Mouse (Mus musculus) limb, embryonic 11.5 days (tissue): ENCODE data around the gene Cryba4. TPM values are rescaled to one million over a fixed set of nuclear protein-coding genes. Genes with fewer than 3 reads are reported as not detected.
A peak's percentile ranks its signal among the peaks of the same experiment; 100 is the strongest.

Source experiments
- ATAC-seq: fragments of 200-750 bp; cut with Nextera tagmentation; 2 replicates; pipeline ENCODE4 v1.8.0; 2017; ENCODE audit warnings: low read depth; ENCODE audit not compliant: insufficient number of reproducible peaks, low FRiP score, low TSS enrichment
- DNase-seq: peaks from one replicate; pipeline ENCODE4 v3.0.0-alpha.2; 2015; ENCODE audit warnings: low spot score
- H3K27ac ChIP-seq: fragments of 300-500 bp; sonication (generic); replicated peaks from 2 replicates; pipeline ENCODE4 v1.5.1; 2014; ENCODE audit warnings: low read depth, mild to moderate bottlenecking, low read length
- H3K27me3 ChIP-seq: fragments of 300-500 bp; sonication (generic); 2 replicates; pipeline ENCODE4 v1.6.1; 2014; ENCODE audit warnings: mild to moderate bottlenecking, low read length, mixed read lengths; ENCODE audit not compliant: control insufficient read depth, insufficient read depth
- H3K36me3 ChIP-seq: fragments of 300-500 bp; sonication (generic); 2 replicates; pipeline ENCODE4 v1.6.1; 2014; ENCODE audit warnings: mild to moderate bottlenecking, low read length, moderate library complexity, mixed read lengths; ENCODE audit not compliant: control insufficient read depth, insufficient read depth
- H3K4me1 ChIP-seq: fragments of 300-500 bp; sonication (generic); 2 replicates; pipeline ENCODE4 v1.6.1; 2014; ENCODE audit warnings: low read length, mixed read lengths; ENCODE audit not compliant: control insufficient read depth, insufficient read depth
- H3K4me2 ChIP-seq: fragments of 300-500 bp; sonication (generic); 2 replicates; pipeline ENCODE4 v1.6.1; 2014; ENCODE audit warnings: low read depth, mild to moderate bottlenecking, moderate library complexity; ENCODE audit not compliant: severe bottlenecking
- H3K4me3 ChIP-seq: fragments of 300-500 bp; sonication (generic); 2 replicates; pipeline ENCODE4 v1.5.1; 2014; ENCODE audit warnings: low read depth, low read length
- H3K9ac ChIP-seq: fragments of 300-500 bp; sonication (generic); 2 replicates; pipeline ENCODE4 v1.6.1; 2014; ENCODE audit warnings: mild to moderate bottlenecking, low read length
- H3K9me3 ChIP-seq: fragments of 300-500 bp; sonication (generic); 2 replicates; pipeline ENCODE4 v1.6.1; 2016; ENCODE audit warnings: low read length; ENCODE audit not compliant: control insufficient read depth
- WGBS: fragments of 180-500 bp; shearing (Covaris S2); extraction: QIAGEN DNeasy Blood & Tissue Kit; methylation state at CpG from one replicate; pipeline ENCODE4 v1.1.7; 2014; 5-methylcytosine and 5-hydroxymethylcytosine counted together
- polyA plus RNA-seq: library from polyadenylated mRNA; unstranded; fragments of >200 nt; fragmentation: Nextera tagmentation; extraction: Ambion mirVana; gene quantifications from 2 replicates; pipeline ENCODE4 v1.2.1, GENCODE M21; 2014

Cryba4 gene
- polyA plus RNA-seq, 1 experiment from 2014 or later = 0.20 TPM

DNA sequence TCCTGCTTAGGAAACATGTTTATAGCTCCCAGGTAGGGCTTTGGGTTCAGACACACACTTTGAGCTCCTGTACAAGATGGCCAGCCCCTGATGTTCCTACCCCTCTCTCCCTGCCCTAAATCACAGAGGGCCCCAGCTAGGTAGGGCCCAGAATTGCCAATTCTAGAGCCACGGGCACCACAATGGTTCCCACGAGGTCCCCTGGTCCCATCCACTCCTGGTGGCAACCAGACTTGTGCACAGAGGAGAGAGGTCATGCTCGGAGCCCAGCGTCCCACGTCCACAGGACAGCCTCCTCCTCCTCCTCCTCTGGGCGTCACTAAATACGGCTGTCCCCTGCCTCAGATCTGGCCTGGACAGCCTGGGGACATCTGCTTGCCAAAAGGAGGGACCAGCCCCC is 36.0 kb downstream of the Cryba4 start:
- H3K27me3 ChIP-seq = no peaks in the 10 kb centered on the region
- no peak for ATAC-seq
- peaks cover 7% of the 10 kb centered on the region; the same call in 1 of the 2 replicates for H3K4me1 ChIP-seq
- H3K9ac ChIP-seq = 0 out of 2 replicates have a peak overlapping the region, but pooled peaks have one; percentile 27
- no peak overlapping the region for H3K27ac ChIP-seq
- H3K4me2 ChIP-seq = no peak overlapping the region
- no peak overlapping the region for H3K4me3 ChIP-seq
- 73% methylated on average over 7 of the region's 7 CpGs for WGBS
- no peaks in the 10 kb centered on the region for H3K36me3 ChIP-seq
- no peak for DNase-seq
- H3K9me3 ChIP-seq = no peaks in the 10 kb centered on the region

DNA sequence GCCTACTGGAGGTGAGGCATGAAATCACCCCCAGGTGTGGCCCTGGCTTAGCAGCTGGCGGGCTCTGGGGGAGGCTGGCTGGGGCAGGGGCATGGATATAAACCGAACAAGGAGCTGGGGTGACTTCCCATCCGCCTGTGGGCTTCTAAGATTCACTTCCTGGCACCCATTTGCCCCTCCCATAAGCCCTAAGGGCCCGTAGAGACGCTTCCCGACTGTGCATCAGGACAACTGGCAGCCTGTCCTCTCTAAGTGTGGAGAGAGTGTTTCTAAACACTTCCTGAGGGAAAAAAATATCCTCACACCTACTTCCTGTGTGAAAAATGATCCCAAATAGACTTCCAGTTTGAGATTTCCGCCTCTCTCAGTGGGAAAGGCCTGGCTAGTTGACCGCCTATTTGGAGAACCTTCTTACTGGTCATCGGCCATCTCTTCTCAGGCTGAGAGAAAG is 36.5 kb downstream of the Cryba4 start:
- peak overlapping the region; percentile 18; the same call in 1 of the 2 replicates for H3K27ac ChIP-seq
- H3K9me3 ChIP-seq = no peaks in the 10 kb centered on the region
- peaks cover 7% of the 10 kb centered on the region; the same call in 1 of the 2 replicates for H3K4me1 ChIP-seq
- no peaks in the 10 kb centered on the region for H3K36me3 ChIP-seq
- peak overlapping the region; percentile 28; the same call in 1 of the 2 replicates for H3K9ac ChIP-seq
- H3K27me3 ChIP-seq = no peaks in the 10 kb centered on the region
- no peak overlapping the region for H3K4me3 ChIP-seq
- no peak for ATAC-seq
- no peak for DNase-seq
- H3K4me2 ChIP-seq = peak overlapping the region; percentile 24; the same call in 1 of the 2 replicates
- WGBS = 40% methylated on average over 9 of the region's 9 CpGs

- DNase-seq = no peak
- peak overlapping the region; percentile 28; the same call in 1 of the 2 replicates for H3K9ac ChIP-seq
- H3K27me3 ChIP-seq = no peaks in the 10 kb centered on the region
- H3K36me3 ChIP-seq = no peaks in the 10 kb centered on the region
- no peak overlapping the region for H3K4me3 ChIP-seq
- H3K27ac ChIP-seq = peak overlapping the region; percentile 18; the same call in 1 of the 2 replicates
- no peaks in the 10 kb centered on the region for H3K9me3 ChIP-seq
- H3K4me1 ChIP-seq = peaks cover 7% of the 10 kb centered on the region; the same call in 1 of the 2 replicates
- ATAC-seq = no peak
- WGBS = 22% methylated on average over 12 of the region's 12 CpGs
- peak overlapping the region; percentile 24; the same call in 1 of the 2 replicates for H3K4me2 ChIP-seq
Observed at GRCm38 (mm10) chr5:112215291-112215751, 37.0 kb downstream of the Cryba4 start.

DNA sequence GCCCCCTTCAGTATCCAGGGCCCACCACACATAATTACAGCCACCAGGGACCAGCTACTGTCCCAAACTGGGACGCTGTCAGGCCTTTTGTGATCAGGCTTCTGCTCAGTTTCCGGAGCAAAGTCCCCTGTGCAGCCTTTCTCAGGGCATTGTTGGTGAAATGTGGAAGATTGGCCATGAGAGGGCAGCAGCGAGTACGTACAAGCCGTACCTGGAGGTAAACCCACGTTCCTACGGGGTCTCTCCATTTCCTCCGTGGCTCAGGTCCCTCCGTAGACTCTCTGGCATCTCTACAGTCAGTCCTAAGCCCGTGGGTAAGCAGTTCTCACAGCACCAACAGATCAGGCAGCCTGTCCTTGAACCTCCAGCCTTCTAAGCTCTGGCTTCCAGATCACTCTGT is 37.9 kb downstream of the Cryba4 start:
- ATAC-seq = no peak
- 7% methylated on average over 10 of the region's 10 CpGs for WGBS
- Histone ChIP-seq H3K27ac (no peak overlapping the region), H3K27me3 (no peaks in the 10 kb centered on the region), H3K9ac (no peak overlapping the region), H3K4me3 (no peak overlapping the region), H3K4me2 (no peak overlapping the region), H3K4me1 (peaks cover 7% of the 10 kb centered on the region; the same call in 1 of the 2 replicates), H3K9me3 (no peaks in the 10 kb centered on the region), H3K36me3 (no peaks in the 10 kb centered on the region)
- DNase-seq = peak; percentile 85

GRCm38 (mm10) chr5:112213331-112214240 is 38.7 kb downstream of the Cryba4 start:
- H3K36me3 ChIP-seq = no peaks in the 10 kb centered on the region
- peaks cover 7% of the 10 kb centered on the region; the same call in 1 of the 2 replicates for H3K4me1 ChIP-seq
- H3K4me3 ChIP-seq = no peak overlapping the region
- no peak overlapping the region for H3K9ac ChIP-seq
- no peak overlapping the region for H3K4me2 ChIP-seq
- no peak for ATAC-seq
- no peaks in the 10 kb centered on the region for H3K27me3 ChIP-seq
- no peak overlapping the region for H3K27ac ChIP-seq
- WGBS = 34% methylated on average over 19 of the region's 19 CpGs
- no peaks in the 10 kb centered on the region for H3K9me3 ChIP-seq
- DNase-seq = no peak

DNA sequence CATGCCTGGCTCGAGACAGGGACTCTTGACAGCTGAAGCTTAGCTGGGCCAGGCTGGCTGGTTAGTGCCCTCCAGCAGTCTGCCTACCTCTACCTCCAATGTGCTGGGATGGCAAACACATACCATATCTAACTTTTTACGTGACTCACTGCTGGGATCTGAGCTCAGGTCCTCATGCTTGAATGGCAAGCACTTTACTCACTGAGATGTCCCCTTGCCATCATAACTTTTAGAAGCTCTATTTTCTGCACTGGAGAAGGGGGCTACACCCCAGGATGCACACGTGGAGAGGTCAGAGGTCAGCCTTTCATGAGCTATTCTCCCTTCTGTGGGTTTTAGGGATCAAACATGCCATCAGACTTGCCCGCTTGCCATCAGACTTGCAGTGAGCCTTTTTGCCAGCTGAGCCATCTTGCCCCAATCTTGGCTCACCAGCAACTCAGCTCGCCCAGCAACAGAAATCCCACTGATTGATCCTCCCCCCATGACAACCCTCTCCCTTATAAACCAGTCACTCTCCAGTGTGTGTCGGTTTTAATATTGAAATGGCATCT is 39.5 kb downstream of the Cryba4 start:
- H3K9me3 ChIP-seq = no peaks in the 10 kb centered on the region
- no peaks in the 10 kb centered on the region for H3K27me3 ChIP-seq
- H3K4me1 ChIP-seq = peaks cover 7% of the 10 kb centered on the region; the same call in 1 of the 2 replicates
- no peak overlapping the region for H3K27ac ChIP-seq
- H3K36me3 ChIP-seq = no peaks in the 10 kb centered on the region
- no peak overlapping the region for H3K4me2 ChIP-seq
- DNase-seq (no peak), ATAC-seq (no peak)
- no peak overlapping the region for H3K4me3 ChIP-seq
- 76% methylated on average over 6 of the region's 6 CpGs for WGBS
- no peak overlapping the region for H3K9ac ChIP-seq

- Histone ChIP-seq H3K27ac (no peak overlapping the region), H3K4me2 (no peak overlapping the region), H3K27me3 (no peaks in the 10 kb centered on the region), H3K9ac (no peak overlapping the region), H3K4me1 (peaks cover 9% of the 10 kb centered on the region), H3K9me3 (no peaks in the 10 kb centered on the region), H3K36me3 (no peaks in the 10 kb centered on the region), H3K4me3 (no peak overlapping the region)
- ATAC-seq (no peak), DNase-seq (no peak)
- 86% methylated on average over 7 of the region's 7 CpGs for WGBS
Observed at GRCm38 (mm10) chr5:112211911-112212310, 40.4 kb downstream of the Cryba4 start.

DNA sequence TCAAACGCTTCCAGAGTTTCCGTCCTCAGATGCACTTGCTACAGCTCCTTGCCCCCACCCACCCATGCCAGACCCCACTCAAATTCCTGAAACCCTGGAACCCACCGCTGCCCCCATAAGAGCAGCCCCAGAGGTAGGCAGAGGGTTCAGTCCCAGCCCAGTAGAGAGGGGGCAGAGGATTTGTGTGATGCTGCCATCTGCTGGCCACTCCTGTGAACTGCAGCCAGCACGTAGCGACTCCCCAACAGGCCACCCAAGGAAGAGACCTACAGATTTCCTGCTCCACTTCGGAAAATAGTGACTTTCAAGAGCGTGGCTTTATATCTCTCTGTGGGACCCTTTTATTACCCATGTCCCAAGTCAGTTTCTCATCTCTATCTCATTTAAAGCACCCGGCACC is 42.2 kb downstream of the Cryba4 start:
- ATAC-seq = no peak
- Histone ChIP-seq H3K4me1 (peaks cover 7% of the 10 kb centered on the region), H3K4me2 (no peak overlapping the region), H3K9me3 (no peaks in the 10 kb centered on the region), H3K36me3 (no peaks in the 10 kb centered on the region), H3K4me3 (no peak overlapping the region), H3K9ac (no peak overlapping the region), H3K27me3 (no peaks in the 10 kb centered on the region), H3K27ac (no peak overlapping the region)
- 26% methylated on average over 8 of the region's 8 CpGs for WGBS
- DNase-seq = peak; percentile 85
